Mouse (Mus musculus): Measurements from ENCODE around the gene Tuba1c. TPM values are rescaled to one million over a fixed set of nuclear protein-coding genes. Genes with fewer than 3 reads are reported as not detected.

The Tuba1c gene
- 81.1 TPM for polyA plus RNA-seq (2014; fragmentation: Illumina TruSeq; extraction: RNeasy Lipid Tissue Mini Kit (QIAGEN cat#74804); ENCODE audit: low read depth, low replicate concordance)

DNA sequence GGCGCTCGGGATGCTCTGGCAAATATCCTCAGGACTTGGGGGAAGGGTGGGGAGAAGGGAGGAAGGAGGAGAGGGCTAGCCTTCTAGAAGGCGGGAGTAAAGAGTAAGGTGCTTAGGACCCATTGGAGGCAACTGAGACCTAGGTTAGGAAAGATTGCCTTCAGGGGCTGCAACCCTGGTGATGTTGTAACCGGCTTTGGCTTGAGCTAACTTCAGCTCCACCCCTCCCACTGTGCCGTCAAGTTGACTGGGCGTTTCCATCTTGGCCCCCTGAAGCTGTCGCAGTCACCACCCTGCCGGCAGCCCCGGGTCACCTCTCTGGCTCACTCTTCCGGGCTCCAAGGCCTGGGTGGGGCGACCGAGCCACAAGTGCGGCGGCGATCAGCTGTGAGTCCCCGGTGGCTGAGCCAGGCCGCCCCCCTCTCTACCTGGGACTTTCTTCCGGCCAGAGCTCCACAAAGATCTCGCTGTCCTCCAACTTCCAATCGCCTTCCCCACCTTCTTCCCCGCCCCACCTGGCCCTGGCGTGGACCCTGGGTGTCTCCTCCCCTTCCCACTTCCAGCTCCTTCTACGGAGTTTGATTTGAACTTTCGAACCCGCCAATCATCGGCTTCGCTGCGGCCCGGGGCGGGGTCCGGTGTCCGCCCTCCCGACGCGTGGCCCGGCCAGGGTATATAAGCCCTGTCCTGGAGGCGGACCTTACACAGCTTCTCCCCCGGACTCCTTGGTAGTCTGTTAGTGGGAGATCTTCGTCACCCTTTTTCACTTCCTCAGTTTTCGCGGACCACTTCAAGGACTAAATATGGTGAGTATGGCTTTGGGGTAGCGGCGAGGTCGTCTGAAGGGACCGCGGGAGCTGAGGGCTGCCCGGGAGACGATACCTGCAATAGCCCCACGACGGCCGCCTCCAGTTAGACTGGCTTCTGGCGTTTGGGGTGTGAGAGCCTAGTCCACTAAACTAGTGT is at the start of gene Tuba1c:
Gene Tuba1c, plus strand, starts transcription at position 273 of the 966 bp plus-strand sequence.

GRCm38 (mm10) chr15:99055040-99055439 is 25.3 kb downstream of the Tuba1c start, which contains the start of gene Prph:
Gene Prph, plus strand, starts transcription at chr15:99055174.

DNA sequence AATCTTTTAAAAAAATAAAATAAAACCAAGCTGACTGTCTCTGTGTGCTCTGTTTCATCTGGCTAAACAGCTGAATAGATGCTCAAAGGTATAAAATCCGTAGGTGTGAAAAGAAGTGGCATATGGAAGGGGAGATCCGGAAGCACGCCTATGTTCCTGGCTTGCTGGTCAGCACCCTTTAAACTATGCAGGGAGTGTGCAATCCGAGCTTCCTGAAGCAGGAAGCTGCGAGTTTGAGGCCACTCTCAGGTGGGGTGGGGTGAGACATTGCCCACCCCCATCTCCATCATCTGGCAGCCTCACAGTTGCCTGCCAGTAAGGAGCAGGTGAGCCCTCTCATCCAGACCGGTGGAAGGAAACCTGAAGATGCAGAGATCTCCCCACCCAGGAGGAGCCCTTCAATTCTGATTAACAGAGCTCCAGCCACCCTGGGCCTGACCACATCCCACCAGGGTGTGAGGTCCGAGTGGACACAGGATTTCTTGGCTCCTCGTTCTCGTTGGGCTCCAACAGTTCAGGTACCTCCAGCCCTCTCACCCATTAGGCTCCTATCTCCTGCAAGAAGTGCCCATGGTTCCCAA is 44.4 kb downstream of the Tuba1c start, which contains the start of gene Troap:
Gene Troap, plus strand, starts transcription at position 557 of the 581 bp plus-strand sequence.

GRCm38 (mm10) chr15:99087253-99088075 is 57.8 kb downstream of the Tuba1c start, which contains the start of gene C1ql4:
Gene C1ql4, minus strand, starts transcription at chr15:99087817.

Other genes starting within 250 kb of the Tuba1c start
- gene Wnt1, start 240.0 kb upstream of the Tuba1c start, polyA plus RNA-seq (2014; fragmentation: Illumina TruSeq; extraction: RNeasy Lipid Tissue Mini Kit (QIAGEN cat#74804); ENCODE audit: low read depth, low replicate concordance): not detected
- not detected for gene Ddn, start 220.4 kb upstream of the Tuba1c start, polyA plus RNA-seq (2014; fragmentation: Illumina TruSeq; extraction: RNeasy Lipid Tissue Mini Kit (QIAGEN cat#74804); ENCODE audit: low read depth, low replicate concordance)
- 73.1 TPM for gene Prkag1, start 198.4 kb upstream of the Tuba1c start, polyA plus RNA-seq (2014; fragmentation: Illumina TruSeq; extraction: RNeasy Lipid Tissue Mini Kit (QIAGEN cat#74804); ENCODE audit: low read depth, low replicate concordance)
- 33.8 TPM for gene Kmt2d, start 158.7 kb upstream of the Tuba1c start, polyA plus RNA-seq (2014; fragmentation: Illumina TruSeq; extraction: RNeasy Lipid Tissue Mini Kit (QIAGEN cat#74804); ENCODE audit: low read depth, low replicate concordance)
- 4.4 TPM for gene Rhebl1, start 135.4 kb upstream of the Tuba1c start, polyA plus RNA-seq (2014; fragmentation: Illumina TruSeq; extraction: RNeasy Lipid Tissue Mini Kit (QIAGEN cat#74804); ENCODE audit: low read depth, low replicate concordance)
- gene Dhh, start 131.4 kb upstream of the Tuba1c start, polyA plus RNA-seq (2014; fragmentation: Illumina TruSeq; extraction: RNeasy Lipid Tissue Mini Kit (QIAGEN cat#74804); ENCODE audit: low read depth, low replicate concordance): 0.97 TPM
- 22.8 TPM for gene Lmbr1l, start 111.7 kb upstream of the Tuba1c start, polyA plus RNA-seq (2014; fragmentation: Illumina TruSeq; extraction: RNeasy Lipid Tissue Mini Kit (QIAGEN cat#74804); ENCODE audit: low read depth, low replicate concordance)
- 537 TPM for gene Tuba1b, start 95.3 kb upstream of the Tuba1c start, polyA plus RNA-seq (2014; fragmentation: Illumina TruSeq; extraction: RNeasy Lipid Tissue Mini Kit (QIAGEN cat#74804); ENCODE audit: low read depth, low replicate concordance)
- not detected for gene Gm49450, start 76.3 kb upstream of the Tuba1c start, polyA plus RNA-seq (2014; fragmentation: Illumina TruSeq; extraction: RNeasy Lipid Tissue Mini Kit (QIAGEN cat#74804); ENCODE audit: low read depth, low replicate concordance)
- 299 TPM for gene Tuba1a, start 76.2 kb upstream of the Tuba1c start, polyA plus RNA-seq (2014; fragmentation: Illumina TruSeq; extraction: RNeasy Lipid Tissue Mini Kit (QIAGEN cat#74804); ENCODE audit: low read depth, low replicate concordance)
- 0.45 TPM for gene Prph, start 25.3 kb downstream of the Tuba1c start, polyA plus RNA-seq (2014; fragmentation: Illumina TruSeq; extraction: RNeasy Lipid Tissue Mini Kit (QIAGEN cat#74804); ENCODE audit: low read depth, low replicate concordance)
- 1.6 TPM for gene Troap, start 44.7 kb downstream of the Tuba1c start, polyA plus RNA-seq (2014; fragmentation: Illumina TruSeq; extraction: RNeasy Lipid Tissue Mini Kit (QIAGEN cat#74804); ENCODE audit: low read depth, low replicate concordance)
- 2.6 TPM for gene C1ql4, start 57.9 kb downstream of the Tuba1c start, polyA plus RNA-seq (2014; fragmentation: Illumina TruSeq; extraction: RNeasy Lipid Tissue Mini Kit (QIAGEN cat#74804); ENCODE audit: low read depth, low replicate concordance)
- 6.5 TPM for gene Dnajc22, start 63.3 kb downstream of the Tuba1c start, polyA plus RNA-seq (2014; fragmentation: Illumina TruSeq; extraction: RNeasy Lipid Tissue Mini Kit (QIAGEN cat#74804); ENCODE audit: low read depth, low replicate concordance)
- 15.8 TPM for gene Spats2, start 96.0 kb downstream of the Tuba1c start, polyA plus RNA-seq (2014; fragmentation: Illumina TruSeq; extraction: RNeasy Lipid Tissue Mini Kit (QIAGEN cat#74804); ENCODE audit: low read depth, low replicate concordance)
- gene Kcnh3, start 195.0 kb downstream of the Tuba1c start, polyA plus RNA-seq (2014; fragmentation: Illumina TruSeq; extraction: RNeasy Lipid Tissue Mini Kit (QIAGEN cat#74804); ENCODE audit: low read depth, low replicate concordance): 35.0 TPM
- 47.2 TPM for gene Mcrs1, start 222.1 kb downstream of the Tuba1c start, polyA plus RNA-seq (2014; fragmentation: Illumina TruSeq; extraction: RNeasy Lipid Tissue Mini Kit (QIAGEN cat#74804); ENCODE audit: low read depth, low replicate concordance)